Mouse (Mus musculus) embryonic facial prominence, embryonic 14.5 days (tissue): ENCODE data around the gene Cebpzos. TPM values are rescaled to one million over a fixed set of nuclear protein-coding genes. Genes with fewer than 3 reads are reported as not detected.

Experiments
- ATAC-seq: fragments of 200-750 bp; cut with Nextera tagmentation; 2 replicates; pipeline ENCODE4 v1.8.0; 2017; ENCODE audit warnings: low read depth, moderate number of reproducible peaks, moderate TSS enrichment
- DNase-seq: peaks from one replicate; pipeline ENCODE4 v3.0.0-alpha.2; 2015; ENCODE audit warnings: low spot score
- H3K27ac ChIP-seq: fragments of 300-500 bp; sonication (generic); replicated peaks from 2 replicates; pipeline ENCODE4 v1.5.1; 2014; ENCODE audit warnings: low read depth, mild to moderate bottlenecking, low read length, moderate library complexity
- H3K27me3 ChIP-seq: fragments of 300-500 bp; sonication (generic); replicated peaks from 2 replicates; pipeline ENCODE4 v1.6.1; 2014; ENCODE audit warnings: low read length; ENCODE audit not compliant: control insufficient read depth, insufficient read depth
- H3K36me3 ChIP-seq: fragments of 300-500 bp; sonication (generic); 2 replicates; pipeline ENCODE4 v1.6.1; 2014; ENCODE audit warnings: low read length, mixed read lengths; ENCODE audit not compliant: control insufficient read depth, insufficient read depth
- H3K4me1 ChIP-seq: fragments of 300-500 bp; sonication (generic); 2 replicates; pipeline ENCODE4 v1.6.1; 2014; ENCODE audit warnings: antibody characterized with exemption, low read length; ENCODE audit not compliant: control insufficient read depth, insufficient read depth
- H3K4me2 ChIP-seq: fragments of 300-500 bp; sonication (generic); 2 replicates; pipeline ENCODE4 v1.6.1; 2014; ENCODE audit warnings: low read depth, mild to moderate bottlenecking, low read length, moderate library complexity, mixed read lengths
- H3K4me3 ChIP-seq: fragments of 300-500 bp; sonication (generic); 2 replicates; pipeline ENCODE4 v1.5.1; 2014; ENCODE audit warnings: low read depth, mild to moderate bottlenecking, low read length
- H3K9ac ChIP-seq: fragments of 300-500 bp; sonication (generic); 2 replicates; pipeline ENCODE4 v1.6.1; 2014; ENCODE audit warnings: low read depth, mild to moderate bottlenecking, low read length, moderate library complexity, mixed read lengths
- H3K9me3 ChIP-seq: fragments of 300-500 bp; sonication (generic); 2 replicates; pipeline ENCODE4 v1.6.1; 2016; ENCODE audit warnings: low read length; ENCODE audit not compliant: control insufficient read depth
- WGBS: fragments of 180-500 bp; shearing (Covaris S2); extraction: QIAGEN DNeasy Blood & Tissue Kit; methylation state at CpG from one replicate; pipeline ENCODE4 v1.1.7; 2014; 5-methylcytosine and 5-hydroxymethylcytosine counted together
- polyA plus RNA-seq: library from polyadenylated mRNA; unstranded; fragments of >200 nt; fragmentation: Nextera tagmentation; extraction: Ambion mirVana; gene quantifications from 2 replicates; pipeline ENCODE4 v1.2.1, GENCODE M21; 2014

Gene Cebpzos
- 95.6 and 96.4 TPM in 2 replicates for polyA plus RNA-seq

GRCm38 (mm10) chr17:78916369-78916813, at the start of gene Cebpzos:
Gene Cebpzos, plus strand, starts transcription at chr17:78916500.
- Histone ChIP-seq H3K9ac (peak within 1 kb of the TSS; percentile 79), H3K27ac (peak within 1 kb of the TSS; percentile 62), H3K4me2 (peak within 1 kb of the TSS; percentile 64), H3K9me3 (no peaks in the 10 kb centered on the region), H3K4me1 (peaks cover 10% of the 10 kb centered on the region), H3K4me3 (peak within 1 kb of the TSS; percentile 62), H3K27me3 (no peaks in the 10 kb centered on the region), H3K36me3 (peaks cover 26% of the 10 kb centered on the region)
- WGBS = 0% methylated on average over 32 of the region's 37 CpGs
- peak; percentile 92 for DNase-seq
- ATAC-seq = peak; percentile 93

- no peaks in the 10 kb centered on the region for H3K27me3 ChIP-seq
- no peaks in the 10 kb centered on the region for H3K9me3 ChIP-seq
- H3K4me2 ChIP-seq = no peak overlapping the region
- H3K9ac ChIP-seq = no peak overlapping the region
- H3K4me3 ChIP-seq = no peak overlapping the region
- DNase-seq (no peak), ATAC-seq (no peak)
- WGBS = 92% methylated on average over 6 of the region's 6 CpGs
- peaks cover 33% of the 10 kb centered on the region; the same call in 1 of the 2 replicates for H3K36me3 ChIP-seq
- no peaks in the 10 kb centered on the region for H3K4me1 ChIP-seq
- no peak overlapping the region for H3K27ac ChIP-seq
Observed at GRCm38 (mm10) chr17:78873886-78874285, 42.4 kb upstream of the Cebpzos start.

GRCm38 (mm10) chr17:78881878-78882304, 34.4 kb upstream of the Cebpzos start:
- peak overlapping the region; percentile 73 for H3K27ac ChIP-seq
- peaks cover 5% of the 10 kb centered on the region; the same call in 1 of the 2 replicates for H3K4me1 ChIP-seq
- H3K36me3 ChIP-seq = 0 out of 2 replicates have a peak, but pooled peaks cover 14% of the 10 kb centered on the region
- ATAC-seq (peak; percentile 30), DNase-seq (peak; percentile 40)
- peak overlapping the region; percentile 62 for H3K4me2 ChIP-seq
- 14% methylated on average over 5 of the region's 7 CpGs for WGBS
- H3K9ac ChIP-seq = peak overlapping the region; percentile 75
- H3K9me3 ChIP-seq = no peaks in the 10 kb centered on the region
- H3K27me3 ChIP-seq = no peaks in the 10 kb centered on the region
- peak overlapping the region; percentile 60 for H3K4me3 ChIP-seq

GRCm38 (mm10) chr17:78882401-78883112, 33.7 kb upstream of the Cebpzos start, which contains the start of gene Eif2ak2:
Gene Eif2ak2, minus strand, starts transcription at chr17:78882573.
- ATAC-seq = peak; percentile 98
- WGBS = 3% methylated on average over 28 of the region's 28 CpGs

GRCm38 (mm10) chr17:78883291-78883690, 33.0 kb upstream of the Cebpzos start:
- no peak for ATAC-seq
- 0 out of 2 replicates have a peak, but pooled peaks cover under 1% of the 10 kb centered on the region for H3K36me3 ChIP-seq

More at GRCm38 (mm10) chr17:78882401-78883112, 33.7 kb upstream of the Cebpzos start, which contains the start of gene Eif2ak2:
- H3K27ac ChIP-seq = peak within 1 kb of the TSS; percentile 73
- peaks cover 5% of the 10 kb centered on the region; the same call in 1 of the 2 replicates for H3K4me1 ChIP-seq
- H3K27me3 ChIP-seq = no peaks in the 10 kb centered on the region
- H3K36me3 ChIP-seq = 0 out of 2 replicates have a peak, but pooled peaks cover 8% of the 10 kb centered on the region
- H3K4me3 ChIP-seq = peak within 1 kb of the TSS; percentile 60
- peak within 1 kb of the TSS; percentile 62 for H3K4me2 ChIP-seq
- H3K9ac ChIP-seq = peak within 1 kb of the TSS; percentile 75
- no peaks in the 10 kb centered on the region for H3K9me3 ChIP-seq
- DNase-seq = peak; percentile 90

GRCm38 (mm10) chr17:78885286-78886065, 30.8 kb upstream of the Cebpzos start:
- no peaks in the 10 kb centered on the region for H3K36me3 ChIP-seq
- H3K4me3 ChIP-seq = no peak overlapping the region
- ATAC-seq (no peak), DNase-seq (no peak)
- WGBS = 80% methylated on average over 5 of the region's 5 CpGs
- H3K9ac ChIP-seq = no peak overlapping the region
- peaks cover 5% of the 10 kb centered on the region; the same call in 1 of the 2 replicates for H3K4me1 ChIP-seq
- no peaks in the 10 kb centered on the region for H3K9me3 ChIP-seq
- H3K27ac ChIP-seq = no peak overlapping the region
- H3K4me2 ChIP-seq = no peak overlapping the region
- H3K27me3 ChIP-seq = no peaks in the 10 kb centered on the region

More at GRCm38 (mm10) chr17:78883291-78883690, 33.0 kb upstream of the Cebpzos start:
- no peak for DNase-seq
- Histone ChIP-seq H3K9ac (no peak overlapping the region), H3K27ac (no peak overlapping the region), H3K4me2 (no peak overlapping the region), H3K9me3 (no peaks in the 10 kb centered on the region), H3K27me3 (no peaks in the 10 kb centered on the region), H3K4me1 (peaks cover 5% of the 10 kb centered on the region; the same call in 1 of the 2 replicates), H3K4me3 (no peak overlapping the region)
- 85% methylated on average over 4 of the region's 4 CpGs for WGBS

- no peak overlapping the region for H3K27ac ChIP-seq
- ATAC-seq = no peak
- WGBS = 80% methylated on average over 4 of the region's 4 CpGs
- no peak for DNase-seq
- no peaks in the 10 kb centered on the region for H3K36me3 ChIP-seq
- H3K9ac ChIP-seq = no peak overlapping the region
- no peaks in the 10 kb centered on the region for H3K4me1 ChIP-seq
- no peak overlapping the region for H3K4me3 ChIP-seq
- H3K27me3 ChIP-seq = no peaks in the 10 kb centered on the region
- H3K9me3 ChIP-seq = no peaks in the 10 kb centered on the region
- no peak overlapping the region for H3K4me2 ChIP-seq
Observed at GRCm38 (mm10) chr17:78888554-78888953, 27.7 kb upstream of the Cebpzos start.

- Histone ChIP-seq H3K4me1 (no peaks in the 10 kb centered on the region), H3K36me3 (no peaks in the 10 kb centered on the region), H3K27me3 (no peaks in the 10 kb centered on the region), H3K27ac (no peak overlapping the region), H3K9me3 (no peaks in the 10 kb centered on the region), H3K9ac (no peak overlapping the region), H3K4me3 (no peak overlapping the region), H3K4me2 (no peak overlapping the region)
- no peak for ATAC-seq
- WGBS = 37% methylated on average over 3 of the region's 3 CpGs
- DNase-seq = no peak
Observed at GRCm38 (mm10) chr17:78889184-78889583, 27.1 kb upstream of the Cebpzos start.
